Mouse (Mus musculus): ENCODE measurements around the gene Hsdl1. TPM values are rescaled to one million over a fixed set of nuclear protein-coding genes. Genes with fewer than 3 reads are reported as not detected.
A peak's percentile ranks its signal among the peaks of the same experiment; 100 is the strongest.

Gene Hsdl1
- 35.3 and 47.9 TPM in 2 replicates for polyA plus RNA-seq (2016; fragmentation: Nextera tagmentation; extraction: Ambion mirVana)

- under 1% methylated on average over 94 of the region's 97 CpGs for WGBS
- peak within 1 kb of the TSS; percentile 93 for H3K4me3 ChIP-seq
- peak within 1 kb of the TSS; percentile 93 for H3K27ac ChIP-seq
- H3K9me3 ChIP-seq = no peaks in the 10 kb centered on the region
- peaks cover 53% of the 10 kb centered on the region for H3K4me1 ChIP-seq
- H3K27me3 ChIP-seq (ENCODE audit: insufficient read depth, poor library complexity, severe bottlenecking) = peaks cover 30% of the 10 kb centered on the region
- no peaks in the 10 kb centered on the region for H3K36me3 ChIP-seq
- DNase-seq (ENCODE audit: low spot score) = peak; percentile 96
Observed at GRCm38 (mm10) chr8:119574437-119575365, at the start of gene Hsdl1, which contains the start of gene Dnaaf1. Gene Hsdl1 (minus strand): TSS chr8:119575183. Gene Dnaaf1 (plus strand): TSS chr8:119575235.

DNA sequence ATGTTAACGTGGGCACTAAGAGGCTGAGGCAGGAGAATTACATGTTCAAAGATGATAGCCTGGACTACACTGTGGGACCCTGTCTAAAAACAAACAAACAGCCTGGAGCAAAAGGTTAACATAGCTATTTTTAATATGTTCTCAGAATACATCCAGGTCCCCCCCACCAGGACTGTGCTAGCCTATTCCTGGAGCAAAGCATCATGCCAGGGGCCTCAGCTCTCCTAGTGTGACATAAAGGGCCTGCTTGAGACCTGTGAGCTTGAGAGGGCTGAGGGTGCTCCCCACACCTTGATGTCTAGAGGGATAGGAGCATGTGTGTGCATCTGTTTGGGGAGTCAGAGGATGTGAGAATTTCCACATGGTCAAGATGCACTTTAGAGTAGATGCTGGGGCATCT is 48.8 kb upstream of the Hsdl1 start:
- Histone ChIP-seq H3K36me3 (no peaks in the 10 kb centered on the region), H3K4me3 (no peak overlapping the region), H3K27me3 (ENCODE audit: insufficient read depth, poor library complexity, severe bottlenecking) (peaks cover 26% of the 10 kb centered on the region), H3K27ac (no peak overlapping the region), H3K4me1 (peaks cover 34% of the 10 kb centered on the region), H3K9me3 (no peaks in the 10 kb centered on the region)
- DNase-seq (ENCODE audit: low spot score) = no peak
- 84% methylated on average over 1 of the region's 1 CpGs for WGBS

DNA sequence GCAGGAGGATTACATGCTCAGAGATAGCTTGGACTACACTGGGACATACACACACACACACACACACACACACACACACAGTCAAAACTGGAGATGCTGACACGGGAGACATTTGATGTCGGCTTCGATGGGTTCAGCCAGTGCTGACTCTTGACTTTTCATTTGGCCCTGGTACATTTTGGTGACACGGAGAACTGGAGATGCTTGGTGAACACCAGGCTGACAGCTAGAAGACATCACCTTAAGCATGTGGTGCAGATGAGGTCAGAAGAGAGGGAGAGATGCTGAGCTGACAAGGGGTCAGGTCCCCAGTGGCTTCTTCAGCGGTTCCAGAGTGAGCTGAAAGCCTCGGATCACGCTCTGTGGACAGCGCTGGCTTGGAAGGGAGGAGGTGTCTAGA is 48.1 kb upstream of the Hsdl1 start:
- DNase-seq (ENCODE audit: low spot score) = no peak
- H3K27ac ChIP-seq = no peak overlapping the region
- WGBS = 89% methylated on average over 8 of the region's 8 CpGs
- peaks cover 34% of the 10 kb centered on the region for H3K4me1 ChIP-seq
- H3K4me3 ChIP-seq = no peak overlapping the region
- H3K9me3 ChIP-seq = no peaks in the 10 kb centered on the region
- H3K36me3 ChIP-seq = no peaks in the 10 kb centered on the region
- peaks cover 26% of the 10 kb centered on the region for H3K27me3 ChIP-seq (ENCODE audit: insufficient read depth, poor library complexity, severe bottlenecking)

GRCm38 (mm10) chr8:119622555-119622954 is 47.6 kb upstream of the Hsdl1 start:
- Histone ChIP-seq H3K9me3 (no peaks in the 10 kb centered on the region), H3K4me3 (no peak overlapping the region), H3K36me3 (no peaks in the 10 kb centered on the region), H3K27ac (no peak overlapping the region), H3K4me1 (peaks cover 29% of the 10 kb centered on the region), H3K27me3 (ENCODE audit: insufficient read depth, poor library complexity, severe bottlenecking) (peaks cover 30% of the 10 kb centered on the region)
- WGBS = 61% methylated on average over 4 of the region's 4 CpGs
- no peak for DNase-seq (ENCODE audit: low spot score)

GRCm38 (mm10) chr8:119620848-119621465 is 46.0 kb upstream of the Hsdl1 start:
- Histone ChIP-seq H3K27me3 (ENCODE audit: insufficient read depth, poor library complexity, severe bottlenecking) (peaks cover 44% of the 10 kb centered on the region), H3K27ac (0 out of 2 replicates have a peak overlapping the region, but pooled peaks have one; percentile 0), H3K36me3 (no peaks in the 10 kb centered on the region), H3K4me3 (no peak overlapping the region), H3K9me3 (no peaks in the 10 kb centered on the region), H3K4me1 (peaks cover 29% of the 10 kb centered on the region)
- WGBS = 62% methylated on average over 14 of the region's 14 CpGs
- DNase-seq (ENCODE audit: low spot score) = no peak

DNA sequence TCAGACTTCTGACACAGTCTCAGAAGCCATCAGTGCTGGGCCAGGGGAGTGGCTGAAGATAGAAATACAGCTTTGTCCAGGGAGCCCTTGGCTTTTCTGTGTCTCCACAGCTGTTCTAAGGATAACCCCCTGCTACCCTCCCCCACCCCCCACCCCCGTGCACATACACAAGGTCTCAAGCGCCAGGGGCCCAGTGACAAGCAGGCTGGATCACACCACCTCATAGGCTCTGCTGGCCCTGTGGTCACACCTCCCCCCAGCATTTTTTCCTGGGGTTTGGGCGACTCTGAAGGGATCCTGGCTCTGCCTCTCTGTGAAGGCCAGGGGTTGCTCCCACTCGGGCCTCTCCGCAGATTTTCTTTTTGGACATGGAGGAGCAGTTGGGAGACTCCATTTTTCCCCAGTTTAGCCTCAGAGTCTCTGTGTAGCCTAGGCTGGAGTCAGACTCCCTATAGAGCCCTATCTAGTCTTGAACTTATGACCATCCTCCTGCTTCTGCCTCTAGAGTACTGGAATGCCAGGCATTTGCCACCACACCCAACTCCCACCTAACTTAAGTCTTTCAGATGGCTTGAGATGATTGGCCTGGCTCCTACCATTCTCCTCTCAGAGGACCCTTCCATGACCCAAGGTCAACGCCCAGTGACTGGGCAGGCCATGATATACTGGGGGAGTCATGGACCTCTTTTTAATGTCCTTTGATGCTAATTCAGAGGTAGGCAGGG is 45.3 kb upstream of the Hsdl1 start:
- no peak for DNase-seq (ENCODE audit: low spot score)
- Histone ChIP-seq H3K4me1 (peaks cover 31% of the 10 kb centered on the region), H3K4me3 (no peak overlapping the region), H3K27me3 (ENCODE audit: insufficient read depth, poor library complexity, severe bottlenecking) (peaks cover 44% of the 10 kb centered on the region), H3K9me3 (no peaks in the 10 kb centered on the region), H3K36me3 (no peaks in the 10 kb centered on the region), H3K27ac (0 out of 2 replicates have a peak overlapping the region, but pooled peaks have one; percentile 0)
- 68% methylated on average over 6 of the region's 6 CpGs for WGBS

GRCm38 (mm10) chr8:119618887-119619286 is 43.9 kb upstream of the Hsdl1 start:
- Histone ChIP-seq H3K4me3 (no peak overlapping the region), H3K36me3 (no peaks in the 10 kb centered on the region)
- WGBS = 45% methylated on average over 5 of the region's 5 CpGs

GRCm38 (mm10) chr8:119617586-119617985 is 42.6 kb upstream of the Hsdl1 start:
- Histone ChIP-seq H3K4me3 (no peak overlapping the region), H3K4me1 (peaks cover 37% of the 10 kb centered on the region), H3K9me3 (no peaks in the 10 kb centered on the region), H3K27ac (no peak overlapping the region), H3K36me3 (no peaks in the 10 kb centered on the region), H3K27me3 (ENCODE audit: insufficient read depth, poor library complexity, severe bottlenecking) (peaks cover 39% of the 10 kb centered on the region)
- DNase-seq (ENCODE audit: low spot score) = no peak
- 83% methylated on average over 5 of the region's 5 CpGs for WGBS

More at GRCm38 (mm10) chr8:119618887-119619286, 43.9 kb upstream of the Hsdl1 start:
- peaks cover 39% of the 10 kb centered on the region for H3K27me3 ChIP-seq (ENCODE audit: insufficient read depth, poor library complexity, severe bottlenecking)
- DNase-seq (ENCODE audit: low spot score) = no peak
- H3K27ac ChIP-seq = no peak overlapping the region
- no peaks in the 10 kb centered on the region for H3K9me3 ChIP-seq
- H3K4me1 ChIP-seq = peaks cover 37% of the 10 kb centered on the region

DNA sequence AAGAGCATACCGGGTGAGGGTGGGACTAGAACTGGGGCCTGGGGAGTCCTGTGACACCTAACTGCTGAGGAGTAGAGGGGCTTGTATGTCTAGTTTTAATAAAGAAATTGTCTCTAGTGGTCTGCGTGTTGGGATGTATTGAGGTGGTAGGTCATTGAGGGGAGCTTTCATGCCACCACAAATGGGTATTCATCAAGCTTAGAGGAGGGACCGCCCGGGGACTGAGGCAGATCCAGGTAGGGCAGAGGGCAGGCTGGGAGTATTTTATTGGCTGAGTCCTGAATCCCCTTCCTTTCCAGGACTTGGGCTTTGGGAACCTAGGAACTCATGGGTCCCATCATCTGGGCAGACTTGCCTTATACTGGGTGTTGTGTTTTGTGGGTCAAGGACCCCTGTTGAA is 41.8 kb upstream of the Hsdl1 start:
- Histone ChIP-seq H3K27ac (no peak overlapping the region), H3K9me3 (no peaks in the 10 kb centered on the region), H3K4me3 (no peak overlapping the region), H3K4me1 (peaks cover 37% of the 10 kb centered on the region), H3K27me3 (ENCODE audit: insufficient read depth, poor library complexity, severe bottlenecking) (peaks cover 43% of the 10 kb centered on the region), H3K36me3 (no peaks in the 10 kb centered on the region)
- WGBS = 86% methylated on average over 4 of the region's 4 CpGs
- DNase-seq (ENCODE audit: low spot score) = no peak

DNA sequence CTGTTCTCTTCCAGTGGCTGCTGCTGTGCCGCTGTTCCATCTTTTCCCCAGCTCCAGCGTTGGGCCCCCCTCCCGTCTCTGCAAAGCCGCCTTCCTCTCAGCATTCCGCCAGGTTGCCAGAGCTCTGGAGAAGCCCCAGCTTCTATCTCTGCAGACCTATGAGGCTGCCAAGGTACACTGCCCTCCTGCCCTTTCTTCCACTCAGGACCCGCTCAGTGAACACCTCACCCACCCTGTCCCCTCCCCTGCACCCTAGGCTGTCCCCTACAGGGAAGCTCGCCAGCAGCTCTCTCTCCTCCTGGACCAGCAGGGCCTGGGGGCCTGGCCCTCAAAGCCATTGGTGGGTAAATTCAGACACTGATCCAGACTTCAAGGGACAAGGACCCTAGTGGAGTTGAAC is 41.4 kb upstream of the Hsdl1 start:
- Histone ChIP-seq H3K9me3 (no peaks in the 10 kb centered on the region), H3K27me3 (ENCODE audit: insufficient read depth, poor library complexity, severe bottlenecking) (peaks cover 43% of the 10 kb centered on the region), H3K36me3 (no peaks in the 10 kb centered on the region), H3K4me1 (peaks cover 35% of the 10 kb centered on the region), H3K27ac (no peak overlapping the region), H3K4me3 (no peak overlapping the region)
- WGBS = 60% methylated on average over 7 of the region's 7 CpGs
- no peak for DNase-seq (ENCODE audit: low spot score)

- Histone ChIP-seq H3K4me1 (peaks cover 22% of the 10 kb centered on the region), H3K27ac (no peak overlapping the region), H3K9me3 (no peaks in the 10 kb centered on the region), H3K36me3 (no peaks in the 10 kb centered on the region), H3K4me3 (no peak overlapping the region), H3K27me3 (ENCODE audit: insufficient read depth, poor library complexity, severe bottlenecking) (peaks cover 43% of the 10 kb centered on the region)
- 62% methylated on average over 14 of the region's 14 CpGs for WGBS
- no peak for DNase-seq (ENCODE audit: low spot score)
Observed at GRCm38 (mm10) chr8:119615096-119615495, 40.1 kb upstream of the Hsdl1 start.

DNA sequence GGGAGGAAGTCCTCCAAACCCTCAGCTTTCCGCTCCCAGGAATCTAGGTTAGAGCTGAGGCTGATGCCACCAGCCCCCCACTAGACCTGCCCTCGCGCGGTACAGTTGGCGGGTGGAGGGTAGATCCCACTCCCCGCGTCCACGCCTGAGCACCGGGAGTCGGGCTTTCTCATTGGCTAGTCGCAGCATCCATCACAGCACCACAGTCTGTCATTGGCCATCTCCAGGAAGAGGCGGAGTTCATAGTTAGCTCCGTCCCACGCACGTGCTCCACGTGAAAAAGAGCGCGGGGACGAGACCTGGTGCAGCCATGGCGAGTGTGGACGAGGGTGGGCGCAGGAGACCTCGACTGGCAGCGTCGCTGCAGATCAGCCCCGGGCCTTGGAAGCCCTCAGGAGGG is 37.5 kb upstream of the Hsdl1 start, which contains the start of gene Adad2:
Gene Adad2 (plus strand): TSS at position 277 of the 400 bp plus-strand sequence.
- Histone ChIP-seq H3K9me3 (peaks cover 5% of the 10 kb centered on the region; the same call in 1 of the 2 replicates), H3K27ac (no peak within 1 kb of the TSS), H3K36me3 (no peaks in the 10 kb centered on the region), H3K27me3 (ENCODE audit: insufficient read depth, poor library complexity, severe bottlenecking) (peaks cover 38% of the 10 kb centered on the region), H3K4me3 (no peak within 1 kb of the TSS), H3K4me1 (peaks cover 12% of the 10 kb centered on the region)
- no peak for DNase-seq (ENCODE audit: low spot score)
- WGBS = 71% methylated on average over 26 of the region's 26 CpGs

Data from heart, embryonic 10.5 days (tissue).